Mouse (Mus musculus) olfactory bulb, adult 2 months (tissue): Measurements from ENCODE around the gene Gpr65. TPM values are rescaled to one million over a fixed set of nuclear protein-coding genes. Genes with fewer than 3 reads are reported as not detected.

Source experiments
- H3K27ac ChIP-seq: fragments of 200-500 bp; 2 replicates; pipeline ENCODE4 v1.5.1; 2012; ENCODE audit warnings: low read depth, low read length; ENCODE audit not compliant: insufficient read depth
- H3K4me1 ChIP-seq: fragments of 200-500 bp; 2 replicates; pipeline ENCODE4 v1.6.1; 2012; ENCODE audit warnings: low read length; ENCODE audit not compliant: control insufficient read depth, insufficient read depth
- H3K4me3 ChIP-seq: fragments of 200-500 bp; 2 replicates; pipeline ENCODE4 v1.5.1; 2012; ENCODE audit warnings: mild to moderate bottlenecking, low read depth, low read length, moderate library complexity; ENCODE audit not compliant: insufficient read depth
- CTCF ChIP-seq: fragments of 200-500 bp; IDR thresholded peaks from 2 replicates; pipeline ENCODE4 v1.5.1; 2012; ENCODE audit warnings: low read depth, mild to moderate bottlenecking, low read length, moderate library complexity; ENCODE audit not compliant: insufficient read depth
- POLR2A ChIP-seq: fragments of 200-500 bp; IDR thresholded peaks from 2 replicates; pipeline ENCODE4 v1.6.1; 2012; ENCODE audit warnings: mild to moderate bottlenecking, low read depth, low read length, moderate library complexity; ENCODE audit not compliant: insufficient read depth
- WGBS: fragments of 180-500 bp; shearing (Covaris S2); methylation state at CpG from one replicate; pipeline ENCODE4 v1.1.7; 2018; 5-methylcytosine and 5-hydroxymethylcytosine counted together
- polyA plus RNA-seq: library from polyadenylated mRNA; stranded (reverse); fragments of >200 nt; gene quantifications from 2 replicates; pipeline ENCODE4 v1.2.4, GENCODE M21; 2012; ENCODE audit warnings: low replicate concordance; ENCODE audit not compliant: missing spikeins, insufficient read depth, insufficient read length

Gpr65 gene
- polyA plus RNA-seq, 1 experiment = not detected

- Histone ChIP-seq H3K4me3 (no peak overlapping the region), H3K4me1 (no peaks in the 10 kb centered on the region), H3K27ac (no peak overlapping the region)
- WGBS = 80% methylated on average over 7 of the region's 7 CpGs
- TF ChIP-seq CTCF (no peak), POLR2A (no peak)
These were observed 4.0 kb downstream of the Gpr65 start for GRCm38 (mm10) chr12:98272433-98272832.

- Histone ChIP-seq H3K27ac (no peak overlapping the region), H3K4me1 (no peaks in the 10 kb centered on the region; the same call in 1 of the 2 replicates), H3K4me3 (no peak overlapping the region)
- no peak for TF ChIP-seq CTCF
- TF ChIP-seq POLR2A = no peak
- 26% methylated on average over 5 of the region's 5 CpGs for WGBS
These were observed 12.1 kb downstream of the Gpr65 start for GRCm38 (mm10) chr12:98280530-98280929.

- H3K4me1 ChIP-seq = no peaks in the 10 kb centered on the region; the same call in 1 of the 2 replicates
- 55% methylated on average over 8 of the region's 8 CpGs for WGBS
- no peak overlapping the region for H3K27ac ChIP-seq
- TF ChIP-seq CTCF = no peak
- TF ChIP-seq POLR2A = no peak
- no peak overlapping the region for H3K4me3 ChIP-seq
These were observed 12.6 kb downstream of the Gpr65 start for GRCm38 (mm10) chr12:98280996-98281395.

- Histone ChIP-seq H3K27ac (no peak overlapping the region), H3K4me3 (no peak overlapping the region), H3K4me1 (no peaks in the 10 kb centered on the region; the same call in 1 of the 2 replicates)
- WGBS = 58% methylated on average over 14 of the region's 14 CpGs
- no peak for TF ChIP-seq CTCF
- TF ChIP-seq POLR2A = no peak
These were observed 14.5 kb downstream of the Gpr65 start for GRCm38 (mm10) chr12:98282776-98283486.

- TF ChIP-seq POLR2A (no peak), CTCF (no peak)
- WGBS = 45% methylated on average over 3 of the region's 3 CpGs
These were observed 15.0 kb downstream of the Gpr65 start for GRCm38 (mm10) chr12:98283487-98283860.

GRCm38 (mm10) chr12:98284477-98284876, 16.0 kb downstream of the Gpr65 start:
- WGBS = 89% methylated on average over 3 of the region's 3 CpGs
- no peaks in the 10 kb centered on the region; the same call in 1 of the 2 replicates for H3K4me1 ChIP-seq

More at GRCm38 (mm10) chr12:98283487-98283860, 15.0 kb downstream of the Gpr65 start:
- no peak overlapping the region for H3K4me3 ChIP-seq
- H3K4me1 ChIP-seq = no peaks in the 10 kb centered on the region; the same call in 1 of the 2 replicates
- no peak overlapping the region for H3K27ac ChIP-seq

GRCm38 (mm10) chr12:98290475-98290874, 22.0 kb downstream of the Gpr65 start:
- Histone ChIP-seq H3K4me3 (no peak overlapping the region), H3K27ac (no peak overlapping the region), H3K4me1 (no peaks in the 10 kb centered on the region)
- TF ChIP-seq CTCF (no peak), POLR2A (no peak)
- 84% methylated on average over 3 of the region's 3 CpGs for WGBS

More at GRCm38 (mm10) chr12:98284477-98284876, 16.0 kb downstream of the Gpr65 start:
- H3K27ac ChIP-seq = no peak overlapping the region
- no peak overlapping the region for H3K4me3 ChIP-seq
- TF ChIP-seq CTCF = no peak
- TF ChIP-seq POLR2A = no peak

DNA sequence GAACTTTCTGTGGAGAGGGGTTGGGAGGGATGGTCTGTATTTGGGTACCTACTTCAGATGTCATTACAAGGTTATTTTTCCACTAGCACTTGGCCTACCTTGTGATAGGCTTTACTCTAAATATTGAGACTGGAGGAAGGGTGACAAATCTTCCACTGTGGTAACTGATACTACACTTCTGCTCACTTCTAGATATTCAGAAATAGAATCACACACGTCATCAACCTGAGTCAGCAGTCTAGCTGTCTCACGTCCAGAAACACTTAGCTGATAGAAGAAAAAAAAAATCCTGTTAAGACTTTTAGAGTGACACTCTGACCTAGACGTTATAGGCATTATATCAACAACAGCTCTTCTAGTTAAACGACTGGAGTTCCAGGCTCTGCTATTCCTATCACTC, 23.8 kb downstream of the Gpr65 start:
- WGBS = 84% methylated on average over 4 of the region's 4 CpGs
- TF ChIP-seq CTCF = no peak
- no peak for TF ChIP-seq POLR2A
- no peak overlapping the region for H3K27ac ChIP-seq
- no peaks in the 10 kb centered on the region for H3K4me1 ChIP-seq
- H3K4me3 ChIP-seq = no peak overlapping the region

DNA sequence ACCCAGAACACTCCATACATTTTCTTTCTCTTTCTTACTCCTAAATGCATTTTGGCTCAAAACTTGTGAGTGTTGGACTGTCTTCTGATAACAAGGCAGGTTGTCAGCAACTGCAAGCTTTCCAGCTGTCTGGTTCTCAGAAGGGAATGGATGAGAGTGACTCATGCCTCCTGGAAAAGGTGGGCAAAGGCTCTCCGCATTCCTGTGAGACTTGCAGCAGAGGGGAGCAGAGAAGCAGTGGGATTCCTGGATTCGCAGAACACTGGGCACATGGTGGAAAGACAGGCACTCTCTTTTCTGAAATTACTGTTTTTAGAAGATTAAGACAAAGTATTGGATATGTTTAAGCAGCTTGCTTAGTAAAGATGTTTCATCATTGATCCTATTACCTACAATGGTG, 25.8 kb downstream of the Gpr65 start:
- Histone ChIP-seq H3K4me1 (no peaks in the 10 kb centered on the region), H3K4me3 (no peak overlapping the region), H3K27ac (no peak overlapping the region)
- TF ChIP-seq POLR2A = no peak
- no peak for TF ChIP-seq CTCF
- 89% methylated on average over 2 of the region's 2 CpGs for WGBS
